Mouse (Mus musculus): ENCODE results near the gene Aamp.
"Not testable (repeated sequence)": the region's sequence is repeated elsewhere in the genome, so short reads cannot be mapped to it uniquely, and the experiment has no call there.

The Aamp gene

DNA sequence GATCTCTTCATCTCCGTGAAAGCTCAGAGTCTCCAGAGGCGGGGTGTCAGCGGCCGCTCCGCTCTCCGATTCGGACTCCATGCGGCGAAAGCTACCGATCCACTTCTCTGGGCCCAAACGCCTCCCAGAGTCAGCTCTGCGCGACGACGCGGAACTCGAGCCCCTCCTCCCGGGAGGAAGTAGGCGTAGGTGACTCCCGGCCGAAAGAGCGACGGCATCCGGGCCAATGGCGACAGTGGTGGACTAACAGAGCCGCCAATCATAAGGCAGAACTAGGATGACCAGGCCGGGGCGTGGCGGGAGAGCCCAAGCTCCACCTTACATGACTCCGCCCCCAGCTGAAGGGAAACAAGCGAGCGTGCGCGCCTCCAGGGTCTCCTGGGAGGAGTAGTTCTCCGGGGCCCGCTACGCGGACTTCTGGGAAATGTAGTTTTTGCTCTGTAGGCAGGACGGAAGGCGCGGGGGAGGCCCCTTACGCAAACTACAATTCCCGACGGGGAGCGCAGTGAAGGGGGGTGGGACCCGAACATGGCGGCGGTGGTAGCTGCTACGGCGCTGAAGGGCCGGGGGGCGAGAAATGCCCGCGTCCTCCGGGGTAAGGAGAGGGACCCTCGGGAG, at the start of gene Aamp, which contains the start of gene Pnkd:
Gene Aamp, minus strand, starts transcription at position 196 of the 618 bp plus-strand sequence.
Gene Pnkd, plus strand, starts transcription at position 388 of the 618 bp plus-strand sequence.
- in situ Hi-C loops (cut with MboI, MseI) = loop anchor here (25.0 kb wide), 1 partner anchor 928 kb away; the partner anchor contains the start of genes Glb1l, Stk16 and Tuba4a

DNA sequence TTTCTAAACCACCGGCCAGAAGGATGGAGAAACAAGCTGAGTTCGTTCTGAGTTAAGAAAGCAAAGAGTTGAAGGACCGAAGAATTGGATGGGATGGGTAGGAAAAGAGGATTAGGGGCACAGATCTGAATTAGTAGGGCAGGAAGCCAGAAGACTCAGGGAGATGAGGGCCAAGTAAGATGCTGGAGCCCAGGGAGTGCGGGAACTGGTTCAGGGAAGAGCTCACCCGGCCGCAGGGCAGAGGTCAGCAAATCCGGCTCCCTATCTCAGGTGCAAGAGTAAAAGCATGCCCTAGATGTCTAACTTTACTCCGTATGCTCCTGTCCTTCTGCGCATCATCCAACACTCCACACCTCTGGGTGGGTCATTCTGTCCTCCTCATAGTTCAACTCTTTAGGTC, 48.4 kb upstream of the Aamp start:
- in situ Hi-C loops (cut with MboI, MseI) = loop anchor here (10.0 kb wide), 1 partner anchor 1748 kb away; the partner anchor contains the start of gene Smarcal1

DNA sequence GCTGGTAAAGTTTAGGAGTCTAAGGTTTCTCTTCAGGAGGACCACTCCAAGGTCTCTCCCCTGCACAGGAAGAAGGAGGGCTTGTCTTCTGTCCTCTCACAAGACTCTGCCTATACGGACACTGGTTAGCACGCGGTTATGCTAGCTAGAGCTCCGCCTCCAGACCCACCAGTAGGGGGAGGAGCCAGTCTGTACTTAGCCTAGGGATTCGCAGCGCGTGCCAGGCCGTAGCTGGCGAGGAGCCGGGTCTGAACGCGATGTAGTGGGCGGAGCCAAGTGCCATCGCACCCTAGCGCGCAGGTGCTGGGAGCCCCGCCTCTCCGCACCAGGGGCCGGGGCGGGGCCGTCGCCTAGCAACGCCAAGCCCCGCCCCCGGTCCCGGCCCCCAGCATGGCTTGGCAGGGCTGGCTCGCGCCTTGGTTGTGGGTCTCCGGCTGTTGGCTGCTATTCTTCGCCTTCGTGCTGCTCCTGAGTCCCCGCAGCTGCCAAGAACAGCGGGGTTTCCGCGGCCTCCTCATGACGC, 47.8 kb upstream of the Aamp start:
- in situ Hi-C loops (cut with MboI, MseI) = loop anchor here (10.0 kb wide), 1 partner anchor 1748 kb away; the partner anchor contains the start of gene Smarcal1

DNA sequence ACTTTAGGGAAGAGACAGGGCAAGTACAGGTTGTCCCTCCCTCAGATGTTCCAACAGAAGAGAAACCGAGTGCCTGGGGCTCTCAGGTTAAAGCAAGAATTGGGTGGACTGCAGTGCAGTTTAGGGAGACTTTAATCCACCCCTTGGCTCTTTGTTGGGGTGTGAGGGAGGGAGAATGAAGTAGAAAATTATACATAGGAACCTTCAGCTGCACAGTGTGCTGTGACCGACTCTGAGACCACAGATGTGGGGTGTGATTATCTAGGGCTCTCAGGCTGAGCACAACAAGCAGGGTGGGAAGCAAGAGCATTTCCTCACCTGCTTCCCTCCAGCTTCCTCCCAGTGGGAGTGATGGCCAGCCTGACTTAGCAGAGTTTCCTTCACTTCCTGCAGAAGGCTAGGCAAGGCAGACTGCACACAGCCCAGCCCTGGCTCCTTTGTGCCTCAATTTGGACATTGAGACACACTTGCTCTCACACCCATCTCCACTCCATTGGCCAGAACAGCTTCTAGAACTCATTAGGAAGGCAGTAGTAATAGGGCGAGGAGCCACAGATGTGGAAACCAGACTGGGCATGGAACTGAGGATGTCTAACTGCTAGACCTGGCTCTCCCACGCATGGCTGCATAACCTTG, 46.6 kb upstream of the Aamp start:
- in situ Hi-C loops (cut with MboI, MseI) = loop anchor here (10.0 kb wide), 1 partner anchor 1746 kb away; the partner anchor contains the start of gene Smarcal1

DNA sequence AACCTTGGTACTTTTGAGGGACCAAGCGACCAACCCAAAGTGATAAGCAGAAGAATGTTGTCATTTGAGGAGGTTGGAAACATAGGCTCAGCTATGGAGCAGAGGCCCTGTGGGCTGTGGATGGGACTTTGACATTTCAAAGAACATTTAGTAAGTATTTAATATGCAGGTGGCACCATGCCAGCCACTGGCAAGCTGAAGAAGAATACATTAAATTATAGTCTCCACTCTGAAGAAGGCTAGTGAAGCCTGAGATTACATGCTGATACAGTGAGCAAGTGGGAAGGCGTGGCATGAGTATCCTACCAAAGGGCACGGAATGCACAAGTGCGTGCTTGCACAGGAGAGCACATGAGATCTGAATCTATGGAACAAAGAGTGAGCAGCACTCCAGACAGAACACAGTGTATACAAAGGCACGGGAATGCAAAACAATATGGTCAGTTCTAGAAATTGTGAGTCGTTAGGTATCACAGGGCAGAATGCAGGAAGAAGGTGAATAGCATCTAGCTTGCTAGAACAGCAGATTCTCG, 45.4 kb upstream of the Aamp start:
- in situ Hi-C loops (cut with MboI, MseI) = loop anchor here (10.0 kb wide), 1 partner anchor 1745 kb away; the partner anchor contains the start of gene Smarcal1

DNA sequence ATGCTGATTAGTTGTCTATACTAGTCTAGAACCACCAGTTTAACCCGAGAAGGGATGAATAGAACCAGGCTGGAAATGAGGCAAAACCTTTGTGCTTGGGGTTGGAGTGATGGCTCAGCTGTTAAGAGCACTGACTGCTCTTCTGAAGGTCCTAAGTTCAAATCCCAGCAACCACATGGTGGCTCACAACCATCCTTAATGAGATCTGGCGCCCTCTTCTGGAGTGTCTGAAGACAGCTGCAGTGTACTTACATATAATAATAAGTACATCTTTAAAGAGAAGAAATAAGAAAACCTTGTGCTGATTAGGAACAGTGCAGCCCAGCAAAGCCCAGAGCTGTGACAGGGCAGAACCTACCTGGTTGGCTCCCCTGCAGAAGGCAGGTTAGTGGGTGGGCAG, 42.4 kb upstream of the Aamp start:
- in situ Hi-C loops (cut with MboI, MseI) = not testable (repeated sequence)

DNA sequence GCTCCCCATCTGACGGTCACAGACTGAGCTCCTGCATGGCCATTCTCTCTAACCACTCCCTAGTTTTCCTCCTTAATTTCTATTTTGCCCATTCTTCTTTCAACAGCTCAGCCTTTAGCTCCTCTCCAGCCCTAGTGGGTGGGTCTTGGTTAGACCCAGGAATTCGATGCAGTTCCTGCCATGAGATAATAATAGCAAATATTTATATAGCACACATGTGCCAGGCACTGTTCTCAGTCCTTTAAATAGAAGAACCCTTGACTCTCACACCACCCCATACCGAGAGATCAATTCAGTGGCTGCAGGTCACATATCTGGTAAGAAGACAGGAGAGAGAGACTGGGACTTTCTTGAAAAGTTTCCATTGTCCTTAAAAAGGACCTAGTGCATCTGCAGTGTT, 36.9 kb upstream of the Aamp start:
- in situ Hi-C loops (cut with MboI, MseI) = no loop called here

DNA sequence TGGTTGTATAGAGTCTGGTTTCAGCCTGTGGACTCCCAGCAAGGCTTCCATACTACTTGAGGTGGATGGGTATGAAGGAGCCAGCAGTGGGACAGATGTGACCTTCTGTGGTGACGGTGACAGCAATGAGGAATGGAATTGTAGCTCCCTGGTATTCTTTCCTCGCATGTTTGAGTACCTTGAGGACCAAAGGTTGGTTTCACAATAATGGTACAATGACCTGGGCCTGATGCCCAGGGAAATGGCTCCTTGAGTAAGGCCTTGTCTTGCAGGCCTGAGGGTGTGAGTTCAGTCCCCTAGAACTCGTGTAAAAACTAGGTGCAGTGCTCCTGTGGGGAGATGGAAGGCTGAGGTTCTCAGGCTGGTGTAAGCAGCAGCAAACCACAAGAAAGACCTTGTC, 34.2 kb upstream of the Aamp start:
- in situ Hi-C loops (cut with MboI, MseI) = no loop called here

DNA sequence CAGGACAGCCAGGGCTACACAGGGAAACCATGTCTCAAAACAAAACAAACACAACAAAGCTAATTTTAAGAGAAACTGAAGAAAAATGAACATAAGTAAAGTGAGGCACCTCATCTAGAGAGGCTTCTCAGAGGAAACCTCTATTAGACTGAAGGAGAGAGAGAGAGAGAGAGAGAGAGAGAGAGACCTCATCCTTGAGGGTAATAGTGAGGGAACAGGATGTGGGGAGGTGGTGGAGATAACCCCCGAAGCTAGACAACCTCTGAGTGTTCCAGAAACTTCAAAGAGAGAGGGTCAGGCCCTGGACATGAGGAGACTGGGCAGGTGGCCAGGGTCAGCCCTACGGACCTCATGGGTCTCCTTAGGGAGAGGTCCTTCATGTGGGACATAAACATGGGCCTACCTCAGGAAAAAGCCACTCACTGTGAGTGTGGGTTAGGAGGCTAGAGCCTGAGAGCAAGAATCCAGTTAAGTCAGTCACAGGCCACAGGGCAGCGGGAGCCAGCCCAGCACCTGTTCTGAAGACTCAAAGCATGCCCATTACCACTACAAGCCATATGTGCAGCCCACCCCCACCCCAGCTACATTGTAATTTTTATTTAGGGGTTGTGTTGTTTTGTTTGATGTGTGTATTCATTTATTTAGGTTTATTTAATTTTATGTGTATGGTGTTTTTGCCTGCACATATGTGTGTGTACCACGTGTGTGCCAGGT, 31.7 kb upstream of the Aamp start:
- in situ Hi-C loops (cut with MboI, MseI) = no loop called here

DNA sequence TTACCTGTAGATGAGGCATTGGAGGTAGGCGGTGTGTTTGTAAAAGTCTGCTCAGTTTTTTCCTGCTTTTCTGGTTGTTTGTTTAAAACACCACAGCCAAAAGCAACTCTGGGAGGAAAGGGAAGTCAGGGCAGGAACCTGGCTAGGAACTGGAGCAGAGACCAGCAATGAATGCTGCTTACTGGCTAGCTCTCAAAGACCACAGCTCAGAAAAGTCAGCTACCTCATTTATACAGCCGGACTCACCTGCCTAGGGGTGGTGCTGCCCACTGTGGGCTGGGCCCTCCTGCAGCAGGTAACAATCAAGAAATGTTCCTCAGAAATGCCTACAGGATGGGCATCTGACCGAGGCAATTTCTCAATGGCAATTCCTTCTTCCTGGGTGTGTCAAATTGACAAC, 30.3 kb upstream of the Aamp start:
- in situ Hi-C loops (cut with MboI, MseI) = no loop called here

DNA sequence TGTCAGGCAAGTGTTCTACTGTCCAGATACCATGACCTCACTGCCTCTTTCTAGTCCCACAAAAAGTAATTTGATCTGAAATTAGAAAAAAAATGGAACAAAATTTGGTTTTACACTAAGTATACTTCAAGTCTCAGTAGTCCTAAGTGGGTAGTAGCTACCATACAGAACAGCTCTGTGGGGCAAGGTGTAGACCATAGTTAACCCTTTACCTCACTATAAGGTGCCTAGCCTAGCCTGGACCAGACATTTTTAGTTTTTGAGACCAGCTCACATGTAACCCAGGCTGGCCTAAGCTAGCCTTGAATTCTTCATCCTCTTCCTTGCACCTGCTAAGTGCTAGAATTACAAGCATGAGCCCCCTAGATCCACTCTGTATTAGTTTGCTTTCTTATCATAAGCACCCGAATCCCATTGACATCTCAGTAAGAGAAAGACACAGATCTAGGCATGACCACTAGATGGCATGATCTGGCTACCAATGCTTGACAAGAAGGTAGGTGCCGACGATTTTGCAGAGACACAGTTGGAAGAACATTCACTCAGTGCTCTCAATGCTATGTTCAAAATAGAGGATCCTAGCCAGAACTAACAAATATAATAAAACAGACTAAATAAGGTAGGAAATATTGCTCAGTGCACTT, 28.6 kb upstream of the Aamp start:
- in situ Hi-C loops (cut with MboI, MseI) = no loop called here

DNA sequence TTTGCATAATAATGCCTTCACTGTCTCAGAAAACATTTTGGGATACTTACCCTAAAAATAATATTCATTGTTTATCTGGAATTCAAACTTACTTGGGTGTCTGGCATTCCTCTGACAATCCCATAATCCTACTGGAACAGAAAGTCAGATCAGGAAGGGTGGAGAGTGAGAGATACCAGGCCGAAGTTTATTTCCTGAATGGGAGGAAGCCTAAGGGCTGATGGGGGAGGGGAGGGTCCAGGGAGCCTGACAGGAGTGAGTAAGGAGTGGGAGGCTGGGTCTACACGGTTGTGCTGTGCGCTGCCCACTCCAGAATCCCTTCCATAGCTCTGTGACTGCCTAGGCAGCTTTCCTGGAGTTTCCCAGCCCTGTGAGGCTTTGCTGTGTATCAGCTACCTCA, 25.2 kb upstream of the Aamp start:
- in situ Hi-C loops (cut with MboI, MseI) = loop anchor here (5.0 kb wide), 1 partner anchor 73 kb away; no protein-coding TSS in a partner anchor

DNA sequence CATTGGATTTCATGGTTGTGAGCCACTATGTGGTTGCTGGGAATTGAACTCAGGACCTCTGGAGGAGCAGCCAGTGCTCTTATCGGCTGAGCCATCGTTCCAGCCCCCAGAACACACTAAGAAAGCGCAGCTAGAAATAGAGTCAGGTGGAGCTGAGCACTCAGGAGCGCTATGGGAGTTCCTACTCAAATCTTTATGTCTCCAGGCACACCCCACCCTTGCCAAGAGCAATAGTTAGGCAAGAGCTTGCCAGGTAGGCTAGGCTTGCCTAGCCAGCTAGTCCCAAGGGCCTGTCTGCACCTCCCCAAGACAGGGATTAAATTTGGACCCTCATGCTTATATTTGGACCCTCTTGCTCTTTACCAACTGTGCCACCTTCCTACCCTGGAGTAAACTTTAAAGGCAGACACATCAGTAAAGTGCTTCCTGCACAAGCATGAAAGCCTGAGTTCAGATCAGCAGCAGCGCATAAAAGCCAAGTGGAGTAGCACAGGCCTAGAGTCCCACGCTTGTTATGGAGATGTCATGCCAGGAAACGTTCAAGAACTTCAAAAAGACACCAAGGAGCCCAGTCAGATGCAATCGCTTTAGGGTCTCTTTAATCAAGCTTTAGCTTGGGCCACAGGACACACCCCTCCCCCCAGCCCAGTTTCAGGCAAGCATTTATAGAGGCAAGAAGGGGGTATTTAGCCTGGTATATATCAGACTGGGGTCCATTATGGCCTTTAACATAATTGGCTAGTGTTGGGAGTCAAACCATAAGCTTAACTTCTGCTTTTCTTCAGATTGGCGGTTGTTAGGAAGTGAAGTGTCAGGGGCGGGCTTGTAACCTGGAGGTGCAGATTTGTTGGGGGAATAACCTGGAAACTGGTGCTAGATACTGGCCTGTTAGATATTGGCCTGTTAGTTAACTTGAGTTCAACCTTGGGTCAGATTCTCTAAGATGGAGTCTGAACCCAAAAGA, 23.7 kb upstream of the Aamp start:
- in situ Hi-C loops (cut with MboI, MseI) = loop anchor here (5.0 kb wide), 1 partner anchor 74 kb away; no protein-coding TSS in a partner anchor

DNA sequence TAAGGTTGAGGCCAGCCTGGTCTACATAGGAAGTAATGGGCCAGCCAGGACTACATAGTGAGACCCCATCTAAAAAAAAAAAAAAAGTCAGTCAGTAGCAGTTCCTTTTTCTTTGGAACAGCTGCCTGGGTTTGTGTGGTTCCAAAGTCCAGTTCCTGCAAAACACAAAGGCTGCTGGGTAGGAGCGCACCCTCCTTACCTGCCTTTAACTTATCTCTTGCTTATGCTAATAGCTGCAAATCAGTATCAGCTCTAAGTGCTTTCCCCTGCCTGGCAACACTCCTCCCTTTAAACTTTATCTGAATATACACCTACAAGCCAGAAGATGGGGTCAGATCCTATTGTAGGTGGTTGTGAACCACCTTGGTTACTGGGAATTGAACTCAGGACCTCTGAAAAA, 22.6 kb upstream of the Aamp start:
- in situ Hi-C loops (cut with MboI, MseI) = loop anchor here (5.0 kb wide), 1 partner anchor 75 kb away; no protein-coding TSS in a partner anchor

DNA sequence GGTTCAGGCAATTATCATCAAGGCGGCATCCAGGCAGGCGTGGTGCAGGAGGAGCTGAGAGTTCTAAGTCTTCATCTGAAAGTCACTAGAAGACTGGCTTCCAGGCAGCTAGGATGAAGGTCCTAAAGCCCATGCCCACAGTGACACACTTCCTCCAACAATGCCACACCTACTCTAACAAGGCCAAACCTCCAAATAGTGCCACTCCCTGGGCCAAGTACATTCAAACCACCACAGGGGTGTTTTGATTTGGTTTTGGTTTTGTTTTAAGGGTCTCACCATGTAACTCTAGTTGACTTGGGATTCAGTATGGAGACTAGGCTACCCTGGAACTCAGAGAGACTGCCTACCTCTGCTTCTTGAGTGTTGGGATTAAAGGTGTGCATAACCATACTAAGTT, 21.0 kb upstream of the Aamp start, which contains the start of gene Tmbim1:
Gene Tmbim1, minus strand, starts transcription at position 101 of the 400 bp plus-strand sequence.
- in situ Hi-C loops (cut with MboI, MseI) = loop anchor here (5.0 kb wide), 1 partner anchor 77 kb away; no protein-coding TSS in a partner anchor

DNA sequence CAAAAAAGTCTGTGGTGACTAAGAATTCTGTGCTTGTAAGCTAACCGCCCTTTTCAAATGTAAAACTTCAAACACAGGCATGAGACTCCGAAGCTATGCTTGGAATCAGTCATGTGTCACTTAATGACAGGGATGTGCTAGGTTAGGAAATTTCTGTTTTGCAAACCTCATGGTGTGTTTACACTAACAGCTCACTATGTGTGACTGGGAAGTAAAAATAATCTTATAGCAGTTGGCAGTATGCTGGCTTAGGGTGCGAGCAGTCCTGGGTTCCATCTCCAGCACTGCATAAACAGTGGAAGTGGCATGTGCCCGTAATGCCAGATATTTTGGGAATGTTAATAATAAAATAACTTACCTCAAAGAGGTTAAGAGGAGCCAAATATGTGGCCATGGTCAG, 20.4 kb upstream of the Aamp start:
- in situ Hi-C loops (cut with MboI, MseI) = loop anchor here (5.0 kb wide), 1 partner anchor 77 kb away; no protein-coding TSS in a partner anchor

DNA sequence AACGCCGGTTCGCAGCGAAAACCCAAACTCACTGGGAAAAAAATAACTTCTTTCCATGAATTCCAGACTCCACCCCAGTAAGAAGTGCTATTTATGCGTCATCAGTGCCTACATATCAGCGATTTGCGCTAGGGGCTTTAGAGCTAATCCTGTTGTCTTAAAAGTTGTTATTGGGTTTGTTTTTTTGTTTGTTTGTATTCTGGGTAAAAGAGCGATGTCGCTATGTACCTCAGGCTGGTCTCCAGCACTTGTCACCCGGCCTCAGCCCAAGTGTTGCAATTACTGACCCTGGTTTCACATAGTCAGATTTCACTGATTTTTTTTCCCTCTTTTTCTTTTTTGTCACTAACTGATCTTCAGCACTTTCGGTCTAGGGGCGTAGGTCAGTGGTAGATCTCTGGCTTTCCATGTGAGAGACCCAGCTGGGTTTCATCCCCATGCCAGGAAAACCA, 19.8 kb upstream of the Aamp start:
- in situ Hi-C loops (cut with MboI, MseI) = no loop called here

DNA sequence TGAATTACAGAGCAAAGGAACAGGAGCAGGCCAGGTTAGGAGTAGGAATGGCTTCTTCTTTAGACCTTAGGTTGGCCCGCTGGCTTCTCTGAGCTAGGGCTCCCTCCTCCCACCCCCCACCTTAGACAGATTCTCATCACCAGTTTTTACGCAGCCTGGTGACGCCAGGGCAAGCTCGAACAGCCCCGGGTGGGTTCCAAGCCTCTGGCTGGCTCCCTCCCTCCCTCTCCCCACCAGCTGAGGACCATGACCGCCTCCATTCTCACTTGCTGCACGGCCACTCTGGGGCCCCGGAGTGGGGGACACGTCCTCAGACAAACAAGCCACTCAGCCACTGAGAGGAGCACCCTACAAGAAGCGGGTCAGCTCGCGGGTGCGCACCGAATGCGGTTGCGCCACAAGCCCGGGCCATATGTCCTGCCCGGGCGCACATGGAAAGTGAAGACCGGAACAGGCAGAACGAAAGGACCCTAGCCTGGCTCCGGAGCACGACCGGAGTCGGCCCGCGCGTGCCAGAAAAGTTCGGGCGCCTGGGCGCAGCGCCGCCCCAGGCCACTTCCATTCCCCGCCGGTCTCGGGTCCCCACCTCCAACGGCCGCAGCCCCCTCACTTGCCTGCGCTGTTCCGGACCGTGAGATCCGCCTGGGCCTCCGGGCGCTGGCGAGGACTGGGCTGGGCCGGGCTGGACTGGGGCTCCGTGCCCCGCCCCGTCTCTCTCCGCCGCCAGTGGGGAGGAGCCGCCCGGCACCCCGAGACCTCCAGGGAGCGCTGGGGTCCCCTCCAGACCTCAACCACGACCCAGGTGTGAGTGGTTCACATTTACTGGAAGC, 19.2 kb upstream of the Aamp start:
- in situ Hi-C loops (cut with MboI, MseI) = no loop called here

DNA sequence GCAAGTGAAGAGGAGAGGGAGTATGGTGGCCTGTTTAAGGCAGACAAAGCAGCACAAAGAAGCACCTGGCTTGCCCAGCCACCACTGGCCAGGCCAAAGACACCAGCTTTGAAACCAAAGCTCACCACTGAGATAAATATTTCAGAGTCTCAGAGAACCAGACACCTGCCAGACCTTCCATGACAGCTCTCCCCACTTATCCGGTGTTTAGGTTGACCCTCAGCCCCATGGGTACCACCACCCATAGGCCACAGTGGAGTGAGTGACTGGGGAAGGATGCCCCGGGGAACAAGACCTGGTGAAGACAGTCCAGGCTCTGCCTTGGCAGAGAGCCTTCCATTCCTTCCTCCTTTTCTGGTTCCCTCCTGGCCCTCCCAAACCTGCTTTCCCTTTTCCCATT, 18.3 kb upstream of the Aamp start:
- in situ Hi-C loops (cut with MboI, MseI) = no loop called here

Measured in regulatory T cell (primary cell).